Mouse (Mus musculus) thymus, adult 2 months (tissue): ENCODE data around the gene Krt33b. TPM values are rescaled to one million over a fixed set of nuclear protein-coding genes. Genes with fewer than 3 reads are reported as not detected.

Experiments
- DNase-seq: peaks from one replicate; pipeline ENCODE4 v3.0.0; 2021
- H3K27ac ChIP-seq: fragments of 200-500 bp; 2 replicates; pipeline ENCODE4 v1.5.1; 2012; ENCODE audit warnings: low read length, control low read depth; ENCODE audit not compliant: control insufficient read depth, insufficient read depth
- H3K27me3 ChIP-seq: fragments of 200-500 bp; 2 replicates; pipeline ENCODE4 v1.6.1; 2012; ENCODE audit warnings: mild to moderate bottlenecking, low read length, moderate library complexity, mixed read lengths; ENCODE audit not compliant: control insufficient read depth, insufficient read depth
- H3K36me3 ChIP-seq: fragments of 200-500 bp; 2 replicates; pipeline ENCODE4 v1.6.1; 2012; ENCODE audit warnings: mild to moderate bottlenecking, low read length, moderate library complexity; ENCODE audit not compliant: control insufficient read depth, insufficient read depth
- H3K4me1 ChIP-seq: fragments of 200-500 bp; replicated peaks from 2 replicates; pipeline ENCODE4 v1.6.1; 2012; ENCODE audit warnings: low read length; ENCODE audit not compliant: control insufficient read depth, insufficient read depth
- H3K4me3 ChIP-seq: fragments of 200-500 bp; 2 replicates; pipeline ENCODE4 v1.5.1; 2012; ENCODE audit warnings: mild to moderate bottlenecking, low read length, control low read depth, moderate library complexity; ENCODE audit not compliant: control insufficient read depth, insufficient read depth
- CTCF ChIP-seq: fragments of 200-500 bp; IDR thresholded peaks from 2 replicates; pipeline ENCODE4 v1.5.1; 2012; ENCODE audit warnings: mild to moderate bottlenecking, control low read depth, low read length, moderate library complexity, borderline replicate concordance; ENCODE audit not compliant: control insufficient read depth, poor library complexity, insufficient read depth; ENCODE audit errors: extremely low read depth
- POLR2A ChIP-seq: fragments of 200-500 bp; IDR thresholded peaks from 2 replicates; pipeline ENCODE4 v1.6.1; 2012; ENCODE audit warnings: mild to moderate bottlenecking, low read length, control low read depth, moderate library complexity; ENCODE audit not compliant: control insufficient read depth, poor library complexity, insufficient read depth; ENCODE audit errors: extremely low read depth
- WGBS: fragments of 180-500 bp; shearing (Covaris S2); methylation state at CpG from one replicate; pipeline ENCODE4 v1.1.7; 2018; 5-methylcytosine and 5-hydroxymethylcytosine counted together
- polyA plus RNA-seq: library from polyadenylated mRNA; depleted of rRNA; stranded (reverse); fragments of >200 nt; gene quantifications from 2 replicates; pipeline ENCODE4 v1.2.3, GENCODE M21; 2012; rRNA removed

Krt33b gene
- 0.44 TPM in 1 of 2 replicates, not detected in the other for polyA plus RNA-seq

GRCm38 (mm10) chr11:100029768-100030167 lies at the start of gene Krt33b:
Krt33b (minus strand) TSS chr11:100029868.
- WGBS: 88% methylated on average over 6 of the region's 6 CpGs
- no peak within 1 kb of the TSS for H3K27ac ChIP-seq
- no peaks in the 10 kb centered on the region for H3K4me1 ChIP-seq
- H3K27me3 ChIP-seq: no peaks in the 10 kb centered on the region
- no peaks in the 10 kb centered on the region for H3K36me3 ChIP-seq
- no peak within 1 kb of the TSS for H3K4me3 ChIP-seq
- no peak for DNase-seq
- TF ChIP-seq CTCF: no peak
- TF ChIP-seq POLR2A: no peak

- H3K4me3 ChIP-seq: no peak overlapping the region
- WGBS: 50% methylated on average over 1 of the region's 1 CpGs
Observed at GRCm38 (mm10) chr11:100073873-100074272, 44.2 kb upstream of the Krt33b start.

GRCm38 (mm10) chr11:100067293-100068036 lies 37.8 kb upstream of the Krt33b start:
- Histone ChIP-seq H3K36me3 (no peaks in the 10 kb centered on the region), H3K27ac (no peak overlapping the region), H3K4me1 (no peaks in the 10 kb centered on the region), H3K27me3 (no peaks in the 10 kb centered on the region), H3K4me3 (no peak overlapping the region)
- WGBS: 86% methylated on average over 17 of the region's 17 CpGs
- no peak for TF ChIP-seq CTCF
- no peak for TF ChIP-seq POLR2A
- no peak for DNase-seq

More at GRCm38 (mm10) chr11:100073873-100074272, 44.2 kb upstream of the Krt33b start:
- no peak for TF ChIP-seq POLR2A
- TF ChIP-seq CTCF: no peak
- Histone ChIP-seq H3K27ac (no peak overlapping the region), H3K27me3 (no peaks in the 10 kb centered on the region), H3K36me3 (no peaks in the 10 kb centered on the region), H3K4me1 (no peaks in the 10 kb centered on the region)
- no peak for DNase-seq

GRCm38 (mm10) chr11:100066236-100067010 lies 36.8 kb upstream of the Krt33b start:
- WGBS: 84% methylated on average over 12 of the region's 12 CpGs
- no peak for DNase-seq
- H3K36me3 ChIP-seq: no peaks in the 10 kb centered on the region
- no peak overlapping the region for H3K27ac ChIP-seq
- H3K4me1 ChIP-seq: no peaks in the 10 kb centered on the region
- H3K4me3 ChIP-seq: no peak overlapping the region
- TF ChIP-seq POLR2A (no peak), CTCF (no peak)
- H3K27me3 ChIP-seq: no peaks in the 10 kb centered on the region

GRCm38 (mm10) chr11:100058875-100059274 lies 29.2 kb upstream of the Krt33b start:
- Histone ChIP-seq H3K4me1 (no peaks in the 10 kb centered on the region), H3K36me3 (no peaks in the 10 kb centered on the region), H3K27ac (no peak overlapping the region), H3K4me3 (no peak overlapping the region), H3K27me3 (no peaks in the 10 kb centered on the region)
- WGBS: 86% methylated on average over 8 of the region's 8 CpGs
- TF ChIP-seq CTCF: no peak
- TF ChIP-seq POLR2A: no peak
- no peak for DNase-seq

GRCm38 (mm10) chr11:100055686-100056655 lies 26.3 kb upstream of the Krt33b start:
- DNase-seq: no peak
- WGBS: 54% methylated on average over 9 of the region's 9 CpGs

More at GRCm38 (mm10) chr11:100055686-100056655, 26.3 kb upstream of the Krt33b start:
- no peak overlapping the region for H3K27ac ChIP-seq
- H3K4me3 ChIP-seq: no peak overlapping the region
- H3K4me1 ChIP-seq: no peaks in the 10 kb centered on the region
- H3K36me3 ChIP-seq: no peaks in the 10 kb centered on the region
- no peak for TF ChIP-seq CTCF
- TF ChIP-seq POLR2A: no peak
- H3K27me3 ChIP-seq: no peaks in the 10 kb centered on the region
